Mouse (Mus musculus) hindbrain, embryonic 13.5 days (tissue): ENCODE results near the gene Pkdrej. TPM values are rescaled to one million over a fixed set of nuclear protein-coding genes. Genes with fewer than 3 reads are reported as not detected.
"Not testable (repeated sequence)": the region's sequence is repeated elsewhere in the genome, so short reads cannot be mapped to it uniquely, and the experiment has no call there.

Experiments
- ATAC-seq: fragments of 200-750 bp; cut with Nextera tagmentation; 2 replicates; pipeline ENCODE4 v1.8.0; 2017; ENCODE audit warnings: moderate TSS enrichment; ENCODE audit not compliant: low FRiP score
- H3K27ac ChIP-seq: fragments of 300-500 bp; sonication (generic); 2 replicates; pipeline ENCODE4 v1.5.1; 2015; ENCODE audit warnings: inconsistent platforms, mild to moderate bottlenecking, moderate library complexity
- H3K27me3 ChIP-seq: fragments of 300-500 bp; sonication (generic); 2 replicates; pipeline ENCODE4 v1.6.1; 2015; ENCODE audit warnings: mild to moderate bottlenecking, inconsistent platforms
- H3K36me3 ChIP-seq: fragments of 300-500 bp; sonication (generic); 2 replicates; pipeline ENCODE4 v1.6.1; 2015; ENCODE audit warnings: mild to moderate bottlenecking, inconsistent platforms
- H3K4me1 ChIP-seq: fragments of 300-500 bp; sonication (generic); replicated peaks from 2 replicates; pipeline ENCODE4 v1.6.1; 2015; ENCODE audit warnings: inconsistent platforms
- H3K4me2 ChIP-seq: fragments of 300-500 bp; sonication (generic); 2 replicates; pipeline ENCODE4 v1.6.1; 2015; ENCODE audit warnings: inconsistent platforms, mild to moderate bottlenecking, moderate library complexity
- H3K4me3 ChIP-seq: fragments of 300-500 bp; sonication (generic); 2 replicates; pipeline ENCODE4 v1.5.1; 2015; ENCODE audit warnings: mild to moderate bottlenecking, inconsistent platforms
- H3K9ac ChIP-seq: fragments of 300-500 bp; sonication (generic); 2 replicates; pipeline ENCODE4 v1.6.1; 2015; ENCODE audit warnings: mild to moderate bottlenecking, inconsistent platforms
- H3K9me3 ChIP-seq: fragments of 300-500 bp; sonication (generic); 2 replicates; pipeline ENCODE4 v1.6.1; 2016; ENCODE audit warnings: inconsistent platforms
- WGBS: fragments of 180-500 bp; shearing (Covaris S2); methylation state at CpG from one replicate; pipeline ENCODE4 v1.1.7; 2015; 5-methylcytosine and 5-hydroxymethylcytosine counted together
- polyA plus RNA-seq: library from polyadenylated mRNA; unstranded; fragments of >200 nt; fragmentation: Nextera tagmentation; extraction: Ambion mirVana; gene quantifications from 2 replicates; pipeline ENCODE4 v1.2.1, GENCODE M21; 2015

The Pkdrej gene
- 0.04 TPM in 1 of 2 replicates, not detected in the other for polyA plus RNA-seq

- no peak within 1 kb of the TSS for H3K27ac ChIP-seq
- peak; percentile 68; the same call in 1 of the 2 replicates for ATAC-seq
- H3K9ac ChIP-seq = peak within 1 kb of the TSS; percentile 79
- 0 out of 2 replicates have a peak, but pooled peaks cover 3% of the 10 kb centered on the region for H3K9me3 ChIP-seq
- WGBS = 1% methylated on average over 63 of the region's 65 CpGs
- H3K27me3 ChIP-seq = peaks cover 40% of the 10 kb centered on the region
- peak within 1 kb of the TSS; percentile 91 for H3K4me2 ChIP-seq
- peak within 1 kb of the TSS; percentile 49 for H3K4me3 ChIP-seq
- H3K4me1 ChIP-seq = peaks cover 13% of the 10 kb centered on the region
- no peaks in the 10 kb centered on the region for H3K36me3 ChIP-seq
Observed at GRCm38 (mm10) chr15:85821203-85822010, at the start of gene Pkdrej. Gene Pkdrej (minus strand): TSS chr15:85821734.

DNA sequence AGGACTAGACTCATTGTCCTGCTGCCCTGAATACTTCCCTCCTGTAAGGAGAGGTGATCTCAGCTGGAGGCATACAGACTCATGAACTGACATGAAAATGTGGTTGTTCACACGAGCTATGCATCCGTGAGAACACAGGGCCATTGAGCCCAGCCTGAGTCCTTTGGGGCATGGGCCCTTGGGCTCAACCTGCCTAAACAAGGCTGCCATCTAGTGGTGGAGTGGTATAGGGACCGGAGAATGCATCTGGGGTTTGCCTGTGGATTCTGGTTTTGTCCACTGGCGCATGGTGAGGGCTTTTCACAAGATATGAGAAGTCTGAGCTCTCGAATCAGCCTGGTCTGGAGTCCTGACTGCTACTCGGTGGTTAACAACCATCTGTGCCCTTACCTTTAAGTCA, 46.2 kb upstream of the Pkdrej start:
- H3K9ac ChIP-seq = no peak overlapping the region
- no peaks in the 10 kb centered on the region for H3K4me1 ChIP-seq
- H3K9me3 ChIP-seq = no peaks in the 10 kb centered on the region
- H3K36me3 ChIP-seq = peaks cover 37% of the 10 kb centered on the region
- ATAC-seq = no peak
- no peak overlapping the region for H3K4me2 ChIP-seq
- H3K27me3 ChIP-seq = no peaks in the 10 kb centered on the region
- H3K27ac ChIP-seq = no peak overlapping the region
- 51% methylated on average over 6 of the region's 6 CpGs for WGBS
- H3K4me3 ChIP-seq = no peak overlapping the region

DNA sequence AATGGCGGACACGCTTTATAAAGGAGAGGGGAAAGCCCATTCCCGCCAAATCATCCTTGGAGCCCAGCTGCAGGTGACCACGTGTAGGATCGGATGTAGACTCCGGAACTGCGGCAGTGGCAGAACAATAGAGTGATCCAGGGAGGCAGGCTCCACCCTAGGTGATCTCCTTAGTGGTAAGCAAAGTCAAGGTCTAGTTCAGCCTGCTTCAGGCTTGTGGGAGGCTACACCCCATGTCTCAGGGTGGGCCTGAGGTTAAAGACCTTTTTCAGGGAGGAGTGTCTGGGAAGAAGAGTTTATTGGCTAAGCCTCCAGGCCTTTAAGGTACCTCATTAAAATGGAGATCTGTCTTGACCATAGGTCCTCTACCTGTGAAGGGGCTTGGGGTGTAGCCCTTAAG, 44.4 kb upstream of the Pkdrej start:
- H3K27me3 ChIP-seq, H3K4me3 ChIP-seq, H3K4me2 ChIP-seq, H3K9me3 ChIP-seq, H3K9ac ChIP-seq, H3K27ac ChIP-seq, ATAC-seq, H3K4me1 ChIP-seq: not testable (repeated sequence)
- H3K36me3 ChIP-seq = peaks cover 37% of the 10 kb centered on the region
- 93% methylated on average over 7 of the region's 7 CpGs for WGBS

DNA sequence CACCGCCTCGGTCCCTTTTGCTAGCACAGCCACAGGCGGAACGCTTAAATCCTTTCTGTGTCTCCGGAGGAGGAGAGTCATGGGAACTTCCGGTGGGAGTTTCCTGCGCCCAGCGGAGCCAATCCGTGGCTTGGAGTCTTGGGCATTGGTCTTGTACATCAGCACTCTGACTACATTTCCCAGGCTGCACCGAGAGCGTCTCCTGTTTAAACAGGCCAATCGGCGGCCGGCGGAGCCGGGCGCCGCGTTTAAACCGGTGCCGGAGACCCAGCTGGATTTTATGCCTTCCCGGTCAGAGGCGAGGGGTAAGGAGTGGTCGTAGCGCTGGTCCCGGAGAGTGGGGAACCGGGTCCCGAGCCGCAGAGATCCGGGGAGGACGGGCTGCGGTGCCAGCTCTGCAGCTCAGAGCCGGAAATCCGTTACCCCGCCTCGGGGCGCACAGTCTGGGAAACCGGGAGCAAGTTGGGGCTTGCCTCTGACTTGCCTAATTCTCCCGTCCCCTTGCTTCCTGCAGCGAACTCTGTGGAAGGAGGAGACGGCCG, 38.0 kb upstream of the Pkdrej start, which contains the start of gene Gtse1:
TSS of gene Gtse1 (plus strand) at position 256 of the 542 bp plus-strand sequence.
- H3K4me1 ChIP-seq = peaks cover 29% of the 10 kb centered on the region
- under 1% methylated on average over 42 of the region's 42 CpGs for WGBS
- H3K36me3 ChIP-seq = peaks cover 21% of the 10 kb centered on the region
- peak; percentile 99 for ATAC-seq
- peak within 1 kb of the TSS; percentile 84 for H3K27ac ChIP-seq
- H3K9ac ChIP-seq = peak within 1 kb of the TSS; percentile 91
- peak within 1 kb of the TSS; percentile 81 for H3K4me2 ChIP-seq
- H3K9me3 ChIP-seq = no peaks in the 10 kb centered on the region
- H3K27me3 ChIP-seq = no peaks in the 10 kb centered on the region
- H3K4me3 ChIP-seq = peak within 1 kb of the TSS; percentile 58

- 11% methylated on average over 15 of the region's 15 CpGs for WGBS
- H3K27me3 ChIP-seq = no peaks in the 10 kb centered on the region
- H3K9me3 ChIP-seq = no peaks in the 10 kb centered on the region
- H3K4me1 ChIP-seq = peaks cover 29% of the 10 kb centered on the region
- H3K4me3 ChIP-seq = peak overlapping the region; percentile 58
- H3K4me2 ChIP-seq = peak overlapping the region; percentile 81
- H3K9ac ChIP-seq = peak overlapping the region; percentile 91
- H3K36me3 ChIP-seq = peaks cover 20% of the 10 kb centered on the region
- ATAC-seq = peak; percentile 72
- H3K27ac ChIP-seq = peak overlapping the region; percentile 84
Observed at GRCm38 (mm10) chr15:85858980-85859489, 37.5 kb upstream of the Pkdrej start.

GRCm38 (mm10) chr15:85851656-85852392, 30.3 kb upstream of the Pkdrej start:
- Histone ChIP-seq H3K9ac (no peak overlapping the region), H3K4me2 (no peak overlapping the region), H3K4me3 (no peak overlapping the region), H3K36me3 (peaks cover 9% of the 10 kb centered on the region), H3K9me3 (no peaks in the 10 kb centered on the region), H3K27me3 (no peaks in the 10 kb centered on the region), H3K4me1 (no peaks in the 10 kb centered on the region), H3K27ac (no peak overlapping the region)
- 78% methylated on average over 12 of the region's 12 CpGs for whole genome bisulfite sequencing
- no peak for ATAC-seq

DNA sequence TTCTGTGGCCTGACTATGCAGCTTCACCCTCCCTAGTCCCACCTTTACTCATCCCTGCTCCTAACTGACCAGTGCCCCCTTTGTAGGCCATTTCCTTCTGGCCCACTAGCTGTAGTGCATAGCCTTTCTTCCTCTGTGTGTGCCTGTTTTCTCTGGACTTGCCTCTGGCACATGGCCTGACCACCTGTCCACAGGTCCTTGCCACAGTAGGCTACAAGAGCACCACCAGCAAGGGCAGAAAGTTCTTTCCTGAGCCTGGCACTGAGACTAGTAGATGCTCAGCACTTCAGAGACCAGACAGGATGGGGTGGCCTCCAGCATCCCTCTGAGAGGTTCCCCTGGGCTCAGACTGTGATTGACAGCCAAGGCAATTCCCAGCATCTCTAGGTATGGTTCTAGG, 23.5 kb upstream of the Pkdrej start:
- no peak overlapping the region for H3K4me3 ChIP-seq
- H3K27me3 ChIP-seq = no peaks in the 10 kb centered on the region
- peaks cover 24% of the 10 kb centered on the region for H3K36me3 ChIP-seq
- H3K4me1 ChIP-seq = 0 out of 2 replicates have a peak, but pooled peaks cover 3% of the 10 kb centered on the region
- no peak overlapping the region for H3K4me2 ChIP-seq
- ATAC-seq = no peak
- H3K27ac ChIP-seq = no peak overlapping the region
- H3K9me3 ChIP-seq = no peaks in the 10 kb centered on the region
- no peak overlapping the region for H3K9ac ChIP-seq

- Histone ChIP-seq H3K9me3 (no peaks in the 10 kb centered on the region), H3K36me3 (peaks cover 22% of the 10 kb centered on the region), H3K4me1 (0 out of 2 replicates have a peak, but pooled peaks cover 3% of the 10 kb centered on the region), H3K4me3 (no peak overlapping the region), H3K27ac (no peak overlapping the region), H3K27me3 (no peaks in the 10 kb centered on the region), H3K9ac (no peak overlapping the region), H3K4me2 (no peak overlapping the region)
- 82% methylated on average over 5 of the region's 5 CpGs for WGBS
- no peak for ATAC-seq
Observed at GRCm38 (mm10) chr15:85841796-85842360, 20.3 kb upstream of the Pkdrej start.

GRCm38 (mm10) chr15:85840983-85841382, 19.4 kb upstream of the Pkdrej start:
- ATAC-seq = no peak
- Histone ChIP-seq H3K4me1 (0 out of 2 replicates have a peak, but pooled peaks cover 3% of the 10 kb centered on the region), H3K27me3 (no peaks in the 10 kb centered on the region), H3K9me3 (no peaks in the 10 kb centered on the region), H3K4me2 (no peak overlapping the region), H3K27ac (no peak overlapping the region), H3K4me3 (no peak overlapping the region), H3K9ac (no peak overlapping the region), H3K36me3 (peaks cover 17% of the 10 kb centered on the region)
- WGBS = 39% methylated on average over 6 of the region's 6 CpGs

DNA sequence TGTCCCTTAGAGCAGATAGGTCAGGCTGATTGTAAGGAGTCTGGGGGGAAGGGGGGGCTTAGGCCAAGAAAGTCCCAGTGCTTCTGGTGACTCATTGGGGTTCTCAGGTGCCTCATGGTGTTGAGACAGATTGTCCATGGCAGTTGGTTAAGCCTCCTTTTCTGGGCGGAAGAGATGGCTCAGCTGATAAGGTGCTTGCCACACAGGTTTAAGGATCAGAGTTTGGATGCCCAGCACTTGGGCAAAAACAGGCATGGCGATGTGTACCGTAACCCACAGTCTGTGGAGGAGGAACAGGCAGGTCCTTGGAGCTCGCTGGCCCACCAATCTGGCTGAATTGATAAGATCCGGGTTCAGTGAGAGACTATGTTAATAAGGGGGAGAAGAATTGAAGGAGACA, 15.4 kb upstream of the Pkdrej start:
- Histone ChIP-seq H3K27ac (no peak overlapping the region), H3K4me2 (no peak overlapping the region), H3K36me3 (peaks cover 6% of the 10 kb centered on the region), H3K4me3 (no peak overlapping the region), H3K4me1 (peaks cover 10% of the 10 kb centered on the region), H3K27me3 (no peaks in the 10 kb centered on the region), H3K9ac (no peak overlapping the region), H3K9me3 (no peaks in the 10 kb centered on the region)
- 95% methylated on average over 5 of the region's 5 CpGs for WGBS
- no peak for ATAC-seq

DNA sequence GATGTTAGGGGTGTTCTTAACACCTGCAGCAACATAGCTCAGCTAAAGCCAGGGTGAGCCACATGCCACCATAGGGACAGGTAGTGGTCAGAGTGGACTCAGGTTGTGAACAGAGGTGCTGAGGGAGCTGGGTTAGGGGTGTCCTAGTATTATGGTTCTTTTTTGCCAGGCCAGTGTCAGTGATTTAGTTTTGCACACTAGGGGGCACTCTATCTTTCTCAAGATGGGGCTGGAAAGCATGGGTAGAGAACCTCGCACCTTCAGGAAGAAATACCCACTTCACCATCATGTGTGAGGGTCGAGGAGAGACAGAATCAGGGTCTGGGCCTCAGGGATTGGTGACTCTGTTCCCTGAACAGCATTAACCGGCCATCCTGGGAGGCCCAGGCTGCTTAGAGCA, 13.8 kb upstream of the Pkdrej start:
- WGBS = 70% methylated on average over 3 of the region's 3 CpGs
- no peak for ATAC-seq
- Histone ChIP-seq H3K36me3 (peaks cover 6% of the 10 kb centered on the region), H3K27me3 (no peaks in the 10 kb centered on the region), H3K4me2 (no peak overlapping the region), H3K4me3 (no peak overlapping the region), H3K27ac (no peak overlapping the region), H3K9ac (no peak overlapping the region), H3K9me3 (no peaks in the 10 kb centered on the region), H3K4me1 (peaks cover 12% of the 10 kb centered on the region)

DNA sequence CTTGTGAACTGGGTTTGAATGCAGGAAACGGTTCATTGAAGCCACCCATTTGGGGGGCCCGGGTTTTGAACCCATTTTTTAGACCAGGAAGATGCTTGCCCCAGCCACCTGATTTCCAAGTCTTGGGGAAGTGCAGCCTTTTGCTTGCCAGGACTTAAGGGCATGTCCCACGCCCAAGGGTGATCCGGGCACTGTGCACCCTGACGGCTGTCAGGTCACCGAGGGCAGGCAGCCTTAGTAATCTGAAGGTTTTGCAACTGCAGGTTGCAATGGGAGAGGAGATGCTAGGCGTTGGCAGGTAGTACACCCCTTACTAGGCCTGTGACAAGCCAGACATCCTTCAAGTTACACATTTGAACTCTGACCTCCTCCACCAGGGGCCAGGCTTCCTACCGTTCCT, 11.1 kb upstream of the Pkdrej start:
- Histone ChIP-seq H3K4me2 (peak overlapping the region; percentile 79), H3K4me1 (peaks cover 12% of the 10 kb centered on the region), H3K27me3 (no peaks in the 10 kb centered on the region), H3K4me3 (peak overlapping the region; percentile 60), H3K9me3 (no peaks in the 10 kb centered on the region), H3K9ac (peak overlapping the region; percentile 77), H3K27ac (no peak overlapping the region), H3K36me3 (peaks cover 6% of the 10 kb centered on the region)
- ATAC-seq = no peak
- 51% methylated on average over 8 of the region's 8 CpGs for WGBS
